Mouse (Mus musculus): ENCODE measurements around the gene Ntng2. TPM values are rescaled to one million over a fixed set of nuclear protein-coding genes. Genes with fewer than 3 reads are reported as not detected.

Gene Ntng2
- polyA plus RNA-seq, 1 experiment from 2014 or later, result 5.5 TPM

DNA sequence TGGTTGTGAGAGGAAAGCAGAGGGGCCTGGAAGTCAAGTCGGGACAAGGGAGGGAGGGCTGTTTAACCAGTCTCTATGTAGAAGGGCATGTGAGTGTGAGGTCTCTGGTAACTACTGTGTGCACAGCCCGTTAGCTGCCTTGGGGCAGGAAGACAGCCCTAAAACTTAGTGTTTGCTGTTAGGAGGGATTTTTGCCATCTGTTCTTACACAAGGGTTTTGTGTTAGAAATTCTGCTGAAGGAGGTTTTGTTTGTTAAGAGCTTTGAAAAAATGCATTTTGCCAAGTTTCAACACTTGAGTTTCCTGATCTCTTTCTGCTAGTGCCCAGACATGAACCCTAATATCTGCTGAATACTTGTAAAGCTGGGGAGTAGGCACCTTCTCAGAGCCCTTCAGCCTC is 71.7 kb downstream of the Ntng2 start:
- no peak overlapping the region for H3K4me2 ChIP-seq
- no peaks in the 10 kb centered on the region for H3K27me3 ChIP-seq
- H3K4me1 ChIP-seq (replicated peaks), result no peaks in the 10 kb centered on the region
- ATAC-seq (ENCODE audit: low FRiP score, low read depth), result no peak
- WGBS, result 91% methylated on average over 2 of the region's 2 CpGs
- H3K9me3 ChIP-seq, result no peaks in the 10 kb centered on the region
- H3K4me3 ChIP-seq, result no peak overlapping the region
- peaks cover 47% of the 10 kb centered on the region for H3K36me3 ChIP-seq
- no peak overlapping the region for H3K9ac ChIP-seq
- no peak overlapping the region for H3K27ac ChIP-seq (replicated peaks)

DNA sequence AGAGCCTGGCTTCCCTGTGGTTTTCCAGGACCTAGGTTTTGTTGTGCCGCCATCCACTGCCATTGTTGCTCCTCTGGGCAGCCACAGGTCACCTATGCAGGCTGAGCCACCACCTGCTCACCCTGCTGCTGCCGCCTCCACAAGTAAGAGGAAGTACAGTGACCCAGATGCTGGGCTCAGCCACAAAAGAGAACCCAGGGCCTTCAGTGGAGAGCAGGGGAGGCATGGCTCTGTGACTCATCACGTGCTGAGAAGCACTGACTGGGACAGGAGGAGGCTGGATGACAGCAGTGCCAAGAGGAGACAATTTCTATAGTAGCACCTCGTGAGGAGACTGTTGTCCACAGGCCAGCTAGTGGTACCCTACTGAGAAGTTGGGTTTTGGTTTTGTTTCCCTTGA is 73.0 kb downstream of the Ntng2 start:
- H3K4me3 ChIP-seq, result no peak overlapping the region
- no peak overlapping the region for H3K27ac ChIP-seq (replicated peaks)
- H3K4me2 ChIP-seq, result no peak overlapping the region
- no peak for ATAC-seq (ENCODE audit: low FRiP score, low read depth)
- H3K9me3 ChIP-seq, result no peaks in the 10 kb centered on the region
- H3K9ac ChIP-seq, result no peak overlapping the region
- peaks cover 57% of the 10 kb centered on the region for H3K36me3 ChIP-seq
- H3K27me3 ChIP-seq, result no peaks in the 10 kb centered on the region
- H3K4me1 ChIP-seq (replicated peaks), result no peaks in the 10 kb centered on the region
- WGBS, result 88% methylated on average over 4 of the region's 4 CpGs

DNA sequence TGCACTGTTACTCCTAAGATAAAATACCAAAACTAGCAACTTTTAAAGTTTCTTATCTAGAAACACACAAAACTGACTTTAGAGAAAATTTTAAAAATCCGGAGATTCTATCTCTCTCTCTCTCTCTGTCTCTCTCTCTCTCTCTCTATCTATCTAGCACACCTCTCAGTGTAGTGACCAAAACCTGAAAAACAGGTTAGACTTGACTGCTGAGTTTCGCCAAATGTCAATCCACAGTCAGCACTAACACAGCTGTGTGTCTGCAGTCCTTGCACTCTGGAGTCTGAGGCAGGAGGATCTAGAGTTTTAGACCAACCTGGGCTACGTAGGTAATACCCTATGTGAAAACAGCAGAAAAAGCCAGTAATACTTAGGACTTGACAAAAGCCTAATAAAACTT is 77.9 kb downstream of the Ntng2 start:
- H3K27ac ChIP-seq (replicated peaks), result no peak overlapping the region
- H3K4me3 ChIP-seq, result no peak overlapping the region
- ATAC-seq (ENCODE audit: low FRiP score, low read depth), result no peak
- H3K4me2 ChIP-seq, result no peak overlapping the region
- WGBS, result 97% methylated on average over 3 of the region's 3 CpGs
- H3K9me3 ChIP-seq, result no peaks in the 10 kb centered on the region
- peaks cover 76% of the 10 kb centered on the region for H3K36me3 ChIP-seq
- no peaks in the 10 kb centered on the region for H3K4me1 ChIP-seq (replicated peaks)
- no peak overlapping the region for H3K9ac ChIP-seq
- no peaks in the 10 kb centered on the region for H3K27me3 ChIP-seq

DNA sequence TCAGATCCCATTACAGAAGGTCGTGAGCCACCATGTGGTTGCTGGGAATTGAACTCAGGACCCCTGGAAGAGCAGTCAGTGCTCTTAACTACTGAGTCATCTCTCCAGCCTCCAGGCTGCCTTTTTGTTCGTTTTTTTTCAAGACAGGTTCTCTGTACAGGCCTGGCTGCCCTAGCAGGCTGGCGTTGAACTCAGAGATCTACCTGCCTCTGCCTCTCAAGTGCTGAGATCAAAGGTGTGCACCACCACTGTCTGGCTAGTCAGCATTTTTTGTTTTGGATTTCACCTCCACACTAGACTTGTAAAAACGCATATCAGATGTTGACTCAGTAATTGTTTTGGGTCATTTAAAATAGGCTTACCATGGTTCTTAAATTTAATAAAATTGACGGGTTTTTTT is 84.7 kb downstream of the Ntng2 start:
- no peaks in the 10 kb centered on the region for H3K4me1 ChIP-seq (replicated peaks)
- H3K9ac ChIP-seq, result no peak overlapping the region
- H3K36me3 ChIP-seq, result peaks cover 69% of the 10 kb centered on the region
- H3K4me2 ChIP-seq, result no peak overlapping the region
- WGBS, result 94% methylated on average over 5 of the region's 5 CpGs
- H3K27me3 ChIP-seq, result no peaks in the 10 kb centered on the region
- H3K27ac ChIP-seq (replicated peaks), result no peak overlapping the region
- no peak overlapping the region for H3K4me3 ChIP-seq
- ATAC-seq (ENCODE audit: low FRiP score, low read depth), result no peak
- no peaks in the 10 kb centered on the region for H3K9me3 ChIP-seq

DNA sequence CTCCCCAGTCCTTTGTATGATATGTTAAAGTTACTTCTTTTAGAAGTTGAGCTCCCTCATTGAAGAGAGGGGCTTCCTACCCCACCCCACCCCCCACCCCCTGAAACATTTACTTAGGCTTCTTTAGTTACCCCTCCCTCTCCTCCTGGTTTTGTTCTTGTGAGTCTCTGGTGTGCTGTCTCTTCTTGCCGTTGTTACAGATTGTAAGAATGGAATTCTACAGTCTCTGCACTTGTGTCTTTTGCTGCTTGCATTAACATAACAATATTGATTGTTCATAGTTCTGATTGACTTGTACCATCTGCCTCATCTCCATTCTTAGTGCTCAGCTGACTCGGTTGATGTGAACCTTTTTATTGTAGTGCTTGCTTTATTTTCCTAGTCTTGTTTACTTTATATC is 100.9 kb downstream of the Ntng2 start:
- Histone ChIP-seq H3K4me2 (no peak overlapping the region), H3K9me3 (no peaks in the 10 kb centered on the region), H3K27ac (replicated peaks) (no peak overlapping the region), H3K4me1 (replicated peaks) (no peaks in the 10 kb centered on the region), H3K36me3 (peaks cover 75% of the 10 kb centered on the region), H3K4me3 (no peak overlapping the region), H3K9ac (no peak overlapping the region), H3K27me3 (no peaks in the 10 kb centered on the region)
- no peak for ATAC-seq (ENCODE audit: low FRiP score, low read depth)
- WGBS, result 26% methylated on average over 2 of the region's 2 CpGs

Other genes starting within 250 kb of the Ntng2 start
- gene Cfap77, start 197.9 kb downstream of the Ntng2 start, polyA plus RNA-seq (2015; fragmentation: Nextera tagmentation; extraction: Ambion mirVana), result 0.78 and 1.5 TPM in 2 replicates
- 6.8 and 7.1 TPM in 2 replicates for gene Ttf1, start 192.7 kb downstream of the Ntng2 start, polyA plus RNA-seq (2015; fragmentation: Nextera tagmentation; extraction: Ambion mirVana)
- gene Setx, start 128.8 kb downstream of the Ntng2 start, polyA plus RNA-seq (2015; fragmentation: Nextera tagmentation; extraction: Ambion mirVana), result 9.2 and 13.0 TPM in 2 replicates
- 68.3 and 69.7 TPM in 2 replicates for gene Med27, start 93.8 kb upstream of the Ntng2 start, polyA plus RNA-seq (2015; fragmentation: Nextera tagmentation; extraction: Ambion mirVana)

Data from hindbrain, embryonic 15.5 days (tissue).